Mouse (Mus musculus) kidney, adult 2 months (tissue): ENCODE measurements around the gene Tgfbr1. TPM values are rescaled to one million over a fixed set of nuclear protein-coding genes. Genes with fewer than 3 reads are reported as not detected.
A peak's percentile ranks its signal among the peaks of the same experiment; 100 is the strongest.

ENCODE experiments used
- DNase-seq: peaks from one replicate; pipeline ENCODE4 v3.0.0; 2021
- H3K27ac ChIP-seq: fragments of 200-500 bp; 2 replicates; pipeline ENCODE4 v1.5.1; 2012; ENCODE audit warnings: low read depth, low read length, control low read depth, inconsistent platforms; ENCODE audit not compliant: insufficient read depth
- H3K27me3 ChIP-seq: fragments of 200-500 bp; replicated peaks from 2 replicates; pipeline ENCODE4 v1.6.1; 2012; ENCODE audit warnings: mild to moderate bottlenecking, moderate library complexity, low read length, inconsistent platforms; ENCODE audit not compliant: control insufficient read depth, insufficient read depth
- H3K36me3 ChIP-seq: fragments of 200-500 bp; 2 replicates; pipeline ENCODE4 v1.6.1; 2012; ENCODE audit warnings: mild to moderate bottlenecking, moderate library complexity, low read length, inconsistent platforms; ENCODE audit not compliant: control insufficient read depth, insufficient read depth
- H3K4me1 ChIP-seq: fragments of 200-500 bp; 2 replicates; pipeline ENCODE4 v1.6.1; 2011; ENCODE audit warnings: low read length; ENCODE audit not compliant: control insufficient read depth, insufficient read depth
- H3K4me3 ChIP-seq: fragments of 200-500 bp; 2 replicates; pipeline ENCODE4 v1.5.1; 2011; ENCODE audit warnings: mild to moderate bottlenecking, low read depth, low read length, control low read depth; ENCODE audit not compliant: insufficient read depth
- CTCF ChIP-seq: fragments of 200-500 bp; conservative IDR thresholded peaks from 2 replicates; pipeline ENCODE4 v1.5.1; 2011; ENCODE audit warnings: low read depth, mild to moderate bottlenecking, control low read depth, low read length, moderate library complexity, mixed read lengths; ENCODE audit not compliant: insufficient read depth, insufficient read length
- POLR2A ChIP-seq: fragments of 200-500 bp; IDR thresholded peaks from one replicate; pipeline ENCODE4 v1.6.1; 2011; ENCODE audit warnings: low read depth, low read length, control low read depth
- WGBS: fragments of 180-500 bp; shearing (Covaris S2); methylation state at CpG from one replicate; pipeline ENCODE4 v1.1.7; 2018; 5-methylcytosine and 5-hydroxymethylcytosine counted together
- polyA plus RNA-seq: library from polyadenylated mRNA; depleted of rRNA; stranded (reverse); fragments of >200 nt; gene quantifications from 2 replicates; pipeline ENCODE4 v1.2.3, GENCODE M21; 2012

Tgfbr1 gene
- polyA plus RNA-seq, 1 experiment, result 10.8 TPM

DNA sequence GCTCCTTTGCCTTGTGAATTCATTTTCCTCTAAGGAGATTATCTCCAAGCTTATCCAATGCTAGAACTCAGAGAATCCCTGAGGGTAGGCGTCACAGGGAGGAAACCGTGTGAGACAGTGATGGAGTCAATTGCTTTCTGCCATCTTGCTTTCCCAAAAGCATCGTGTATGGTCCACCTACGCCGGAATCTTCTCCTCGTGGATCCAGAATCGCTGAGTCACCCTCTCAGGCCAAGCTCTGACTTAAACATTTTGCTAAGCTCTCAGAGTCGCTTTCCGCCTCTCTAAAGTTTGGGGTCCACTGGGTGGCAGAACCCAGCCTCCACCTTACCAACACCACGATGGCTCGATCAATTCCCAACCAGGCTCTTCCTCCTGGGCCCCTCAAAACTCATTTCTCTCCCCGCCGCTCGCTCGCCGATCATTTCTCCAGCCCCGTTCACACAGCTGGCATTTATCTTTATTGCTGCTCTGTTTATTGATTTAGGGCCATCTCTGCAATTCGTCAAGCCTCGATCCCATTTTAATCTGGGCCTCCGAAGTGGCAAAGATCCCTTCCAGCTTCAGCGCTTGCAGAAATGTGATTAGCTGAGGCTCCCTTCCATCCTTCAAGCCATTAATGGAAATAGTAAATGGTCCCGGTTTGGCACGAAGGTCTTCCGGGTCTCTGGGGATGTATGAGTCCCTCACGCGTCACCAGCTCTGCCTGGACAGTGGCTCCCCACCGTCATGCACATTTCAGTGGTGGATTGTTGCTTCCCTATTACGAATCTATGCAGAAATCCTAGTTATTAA is 82.7 kb downstream of the Tgfbr1 start:
- DNase-seq, result no peak

DNA sequence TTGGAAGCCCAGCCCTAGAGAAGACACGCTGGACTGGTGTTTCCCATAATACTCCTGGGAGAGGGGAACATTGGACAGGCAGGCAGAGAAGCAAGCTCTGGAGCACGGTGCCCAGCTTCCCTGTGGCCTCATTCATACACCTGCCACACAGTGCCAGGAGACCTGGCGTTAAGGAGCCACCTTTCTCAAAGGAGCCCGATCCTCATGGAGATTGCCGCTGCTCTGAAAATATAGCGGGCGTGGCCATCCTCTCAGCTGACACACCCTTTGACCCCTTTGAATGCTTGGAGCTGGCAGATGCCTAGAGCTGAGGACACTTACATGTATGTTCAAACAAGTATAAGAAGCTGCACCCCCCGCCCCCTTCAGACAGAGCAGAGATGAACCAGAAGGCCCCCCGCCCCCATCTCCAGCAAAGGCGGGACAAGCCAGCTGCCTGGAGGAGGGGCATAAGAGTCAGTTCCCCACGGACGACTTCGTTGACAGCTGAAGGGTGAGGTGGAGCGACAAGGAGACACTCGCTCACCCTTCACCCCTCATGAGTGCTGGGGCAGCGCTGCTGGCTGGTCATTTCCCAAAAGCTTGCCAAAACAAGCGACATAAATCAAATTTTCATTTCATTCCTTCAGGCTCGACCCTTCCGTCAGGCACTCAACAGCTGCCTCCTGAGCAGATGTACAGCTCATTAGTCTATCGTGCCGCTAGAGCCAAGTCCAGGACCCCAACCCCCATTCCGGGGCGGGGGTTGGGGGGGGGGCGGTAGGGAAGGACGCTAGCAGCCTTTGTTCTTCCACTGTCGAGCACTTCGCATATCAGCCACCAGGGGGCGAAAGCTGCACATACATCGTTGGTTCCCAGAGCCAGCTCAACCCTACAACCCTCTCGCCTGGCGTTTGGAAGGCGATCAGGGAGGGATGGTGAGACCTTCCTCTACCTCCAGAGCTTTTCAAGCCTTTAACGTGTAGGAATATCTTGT is 84.6 kb downstream of the Tgfbr1 start:
- WGBS, result 1% methylated on average over 33 of the region's 33 CpGs
- H3K36me3 ChIP-seq, result no peaks in the 10 kb centered on the region
- H3K4me3 ChIP-seq, result peak overlapping the region; percentile 55
- peak; percentile 87 for DNase-seq
- no peaks in the 10 kb centered on the region for H3K4me1 ChIP-seq
- H3K27ac ChIP-seq, result no peak overlapping the region
- no peak for TF ChIP-seq POLR2A
- TF ChIP-seq CTCF, result peak; percentile 89
- H3K27me3 ChIP-seq, result no peaks in the 10 kb centered on the region

More for the DNA sequence above, 82.7 kb downstream of the Tgfbr1 start:
- Histone ChIP-seq H3K27me3 (no peaks in the 10 kb centered on the region), H3K27ac (no peak overlapping the region), H3K36me3 (no peaks in the 10 kb centered on the region), H3K4me3 (no peak overlapping the region), H3K4me1 (no peaks in the 10 kb centered on the region)
- WGBS, result 72% methylated on average over 28 of the region's 28 CpGs
- TF ChIP-seq POLR2A (no peak), CTCF (no peak)

DNA sequence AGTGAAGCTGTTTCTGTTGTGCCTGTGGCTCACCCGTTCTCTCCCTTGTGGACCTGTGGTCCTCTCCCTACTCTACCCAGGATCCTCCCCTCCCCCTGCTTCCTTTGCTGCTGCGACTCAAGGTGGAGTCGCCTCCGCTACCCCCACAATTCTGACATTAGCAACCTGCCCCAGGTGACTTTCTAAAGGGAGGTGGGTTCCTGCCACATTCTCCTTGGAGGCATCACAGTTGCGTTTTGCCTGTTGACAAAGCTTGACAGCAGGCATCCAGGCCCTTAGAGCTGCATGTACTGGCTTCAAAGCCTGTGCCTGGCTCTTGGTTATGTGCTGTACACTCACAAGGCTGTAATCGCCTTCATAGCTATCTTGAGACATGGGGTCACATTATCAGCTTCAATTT is 85.9 kb downstream of the Tgfbr1 start:
- Histone ChIP-seq H3K4me3 (no peak overlapping the region), H3K27me3 (no peaks in the 10 kb centered on the region), H3K27ac (no peak overlapping the region), H3K36me3 (no peaks in the 10 kb centered on the region), H3K4me1 (no peaks in the 10 kb centered on the region)
- DNase-seq, result no peak
- TF ChIP-seq POLR2A (no peak), CTCF (no peak)
- 87% methylated on average over 6 of the region's 6 CpGs for WGBS

DNA sequence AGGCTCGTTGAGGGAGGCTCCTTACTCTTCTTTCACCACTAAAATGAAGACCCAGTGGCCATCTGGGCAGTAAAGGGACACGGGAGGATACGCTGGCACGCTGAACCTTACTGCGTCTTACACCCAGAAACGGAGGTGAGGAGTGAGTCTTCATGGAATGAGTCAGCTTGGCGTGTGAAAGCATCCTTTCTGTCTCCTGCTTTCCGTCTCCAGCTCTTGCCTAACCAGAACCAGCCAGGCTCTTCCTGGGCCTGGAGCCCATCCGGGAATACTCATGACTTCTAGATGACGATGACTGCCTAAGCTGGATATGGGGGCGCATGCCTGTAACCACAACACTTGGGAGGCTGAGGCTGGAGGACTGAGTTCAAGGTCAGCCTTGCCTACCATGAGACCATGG is 87.9 kb downstream of the Tgfbr1 start:
- no peak overlapping the region for H3K4me3 ChIP-seq
- no peaks in the 10 kb centered on the region for H3K4me1 ChIP-seq
- no peaks in the 10 kb centered on the region for H3K27me3 ChIP-seq
- no peak for TF ChIP-seq CTCF
- TF ChIP-seq POLR2A, result no peak
- no peak overlapping the region for H3K27ac ChIP-seq
- no peak for DNase-seq
- H3K36me3 ChIP-seq, result no peaks in the 10 kb centered on the region
- WGBS, result 85% methylated on average over 11 of the region's 11 CpGs

DNA sequence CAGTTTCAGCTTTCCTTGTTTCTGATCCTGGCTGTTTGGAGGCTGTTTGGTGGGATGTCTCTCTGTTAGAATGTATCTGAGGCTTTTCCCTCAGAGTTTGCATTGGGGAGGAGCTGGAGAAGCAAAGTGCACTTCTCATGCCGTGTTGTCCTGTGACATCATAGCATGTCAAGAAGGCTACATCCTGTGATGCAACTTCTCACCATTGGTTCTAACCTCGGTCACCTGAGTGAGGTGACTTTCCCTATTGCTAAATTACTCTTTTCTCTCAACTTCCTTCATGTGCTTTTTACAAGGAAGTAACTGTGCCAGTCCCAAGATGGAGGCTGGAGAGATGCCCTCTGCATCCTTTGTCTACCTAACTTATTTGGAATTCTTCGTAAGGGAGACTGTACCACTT is 95.5 kb downstream of the Tgfbr1 start:
- no peaks in the 10 kb centered on the region for H3K4me1 ChIP-seq
- H3K27me3 ChIP-seq, result no peaks in the 10 kb centered on the region
- no peak overlapping the region for H3K27ac ChIP-seq
- WGBS, result 80% methylated on average over 3 of the region's 3 CpGs
- no peaks in the 10 kb centered on the region for H3K36me3 ChIP-seq
- no peak overlapping the region for H3K4me3 ChIP-seq
- TF ChIP-seq POLR2A, result no peak
- TF ChIP-seq CTCF, result no peak
- DNase-seq, result no peak

DNA sequence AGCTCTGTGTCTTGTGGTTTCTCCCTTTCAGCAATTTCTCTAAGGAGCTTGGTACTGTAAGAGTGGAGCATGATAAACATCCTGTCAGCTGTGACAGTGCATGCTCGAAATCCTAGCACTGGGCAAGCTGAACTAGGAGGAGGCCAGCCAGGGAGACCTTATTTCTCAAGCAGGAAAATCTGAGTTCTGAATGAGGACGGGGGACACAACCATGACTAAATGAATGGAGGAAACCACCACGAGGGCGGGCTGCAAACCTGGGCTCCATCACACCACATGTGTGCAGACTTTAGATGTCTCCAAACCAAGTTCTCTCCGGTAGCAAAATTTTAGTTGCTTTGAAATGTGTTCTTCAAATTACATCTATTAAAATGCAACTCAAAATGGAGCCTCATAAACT is 96.1 kb downstream of the Tgfbr1 start:
- Histone ChIP-seq H3K36me3 (no peaks in the 10 kb centered on the region), H3K4me3 (no peak overlapping the region), H3K27ac (no peak overlapping the region), H3K4me1 (no peaks in the 10 kb centered on the region), H3K27me3 (no peaks in the 10 kb centered on the region)
- no peak for TF ChIP-seq POLR2A
- no peak for TF ChIP-seq CTCF
- no peak for DNase-seq
- WGBS, result 46% methylated on average over 5 of the region's 5 CpGs
